Comparison of ENCODE assay signal across 21 mouse cellular contexts in the genomic region with DNA sequence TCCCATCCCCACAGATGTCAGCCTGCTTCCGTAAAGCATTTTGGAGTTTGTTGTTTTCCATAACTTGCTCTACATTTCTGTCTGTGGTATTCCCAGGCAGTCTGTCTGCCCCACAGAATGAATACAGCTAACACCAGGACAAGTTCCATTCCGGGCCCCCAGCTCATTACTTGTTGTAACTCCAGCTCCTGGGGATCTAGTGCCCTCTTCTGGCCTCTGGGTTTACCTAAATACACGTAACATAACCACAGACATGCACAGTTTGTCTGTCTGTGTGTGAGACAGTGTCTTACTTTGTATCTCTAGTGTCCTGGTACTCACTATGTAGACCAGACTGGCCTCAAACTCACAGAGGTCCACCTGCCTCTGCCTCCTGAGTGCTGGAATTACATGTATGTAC. TPM values are rescaled to one million over a fixed set of nuclear protein-coding genes. Genes with fewer than 3 reads are reported as not detected.
DNase-seq lines count a peak whose midpoint lies in the region; ATAC-seq and TF ChIP-seq lines count a peak whose summit lies in the region.
"Had no signal": no experiment of that assay in that cellular context is flagged by ENCODE, and none has a peak within 500 bp of the region (broad histone marks: within the 10 kb centered on the region; RNA-seq: fewer than 3 reads in every experiment).

No protein-coding gene starts in this region.

- no peaks in the 10 kb centered on the region for H3K4me1 ChIP-seq in liver, postnatal 0 days (ENCODE audit: insufficient read depth)
- H3K4me1 ChIP-seq in liver, embryonic 12.5 days: no peaks in the 10 kb centered on the region
- no peaks in the 10 kb centered on the region for H3K4me1 ChIP-seq in heart, embryonic 11.5 days (ENCODE audit: control insufficient read depth, insufficient read depth, low read length)
- H3K4me1 ChIP-seq: heart, embryonic 13.5 days; limb, embryonic 15.5 days; neural tube, embryonic 13.5 days had no signal

- H3K9ac ChIP-seq in liver, postnatal 0 days (replicated peaks): no peak overlapping the region
- no peak overlapping the region for H3K9ac ChIP-seq in liver, embryonic 12.5 days
- no peak overlapping the region for H3K9ac ChIP-seq in heart, embryonic 11.5 days (ENCODE audit: low read depth, low read length)
- H3K9ac ChIP-seq: heart, embryonic 13.5 days; limb, embryonic 15.5 days; neural tube, embryonic 13.5 days had no signal

- DNase-seq in embryo, embryonic 10 days (ENCODE audit: low spot score): peak; percentile 23
- DNase-seq in embryo, embryonic 11 days: no peak
- DNase-seq in liver, postnatal 0 days: no peak
- peak; percentile 63 for DNase-seq in ES-CJ7 (ENCODE audit: low read depth, low spot score)
- DNase-seq in c-Kit-positive CD71-positive TER-119-negative erythroid progenitor cells, embryonic 14.5 days (ENCODE audit: low read depth): peak; percentile 10
- DNase-seq in adrenal gland, adult 2 months: no peak
- DNase-seq: B cell, adult 2 months; cerebellum, postnatal 14 days; gastrocnemius, postnatal 36 days; heart, postnatal 36 days; right cerebral cortex, postnatal 14 days; thymus, postnatal 36 days had no signal

- no peaks in the 10 kb centered on the region for H3K9me3 ChIP-seq in liver, postnatal 0 days (ENCODE audit: low read length)
- H3K9me3 ChIP-seq in liver, embryonic 12.5 days (replicated peaks): no peaks in the 10 kb centered on the region
- H3K9me3 ChIP-seq in heart, embryonic 11.5 days (replicated peaks; ENCODE audit: control insufficient read depth, low read length): no peaks in the 10 kb centered on the region
- H3K9me3 ChIP-seq: heart, embryonic 13.5 days; limb, embryonic 15.5 days; neural tube, embryonic 13.5 days had no signal

- no peak for ATAC-seq in liver, postnatal 0 days
- no peak for ATAC-seq in liver, embryonic 12.5 days
- ATAC-seq in heart, embryonic 11.5 days (replicated peaks; ENCODE audit: insufficient number of reproducible peaks, low FRiP score, low TSS enrichment): no peak
- ATAC-seq: forebrain, embryonic 14.5 days; hindbrain, embryonic 16.5 days; lung, postnatal 0 days had no signal

- 89% methylated on average over 3 of the region's 3 CpGs for WGBS in liver, postnatal 0 days (ENCODE audit: insufficient replicate concordance)
- 90% methylated on average over 3 of the region's 3 CpGs for WGBS in liver, embryonic 12.5 days (ENCODE audit: insufficient replicate concordance)
- WGBS in heart, embryonic 11.5 days (ENCODE audit: insufficient replicate concordance): 83% methylated on average over 3 of the region's 3 CpGs

- TF ChIP-seq EP300 in liver, postnatal 0 days (IDR thresholded peaks at IDR 0.05; ENCODE audit: low read depth): no peak

- peaks cover 43% of the 10 kb centered on the region for H3K36me3 ChIP-seq in liver, postnatal 0 days (replicated peaks; ENCODE audit: insufficient read depth, low read length)
- peaks cover 92% of the 10 kb centered on the region for H3K36me3 ChIP-seq in liver, embryonic 12.5 days
- peaks cover 5% of the 10 kb centered on the region; the same call in 1 of the 2 replicates for H3K36me3 ChIP-seq in heart, embryonic 11.5 days (ENCODE audit: control insufficient read depth, insufficient read depth, low read length)

- H3K4me2 ChIP-seq in liver, postnatal 0 days (ENCODE audit: low read depth, low read length): no peak overlapping the region
- H3K4me2 ChIP-seq in liver, embryonic 12.5 days: no peak overlapping the region
- no peak overlapping the region for H3K4me2 ChIP-seq in heart, embryonic 11.5 days
- H3K4me2 ChIP-seq: heart, embryonic 13.5 days; limb, embryonic 15.5 days; neural tube, embryonic 13.5 days had no signal

- TF ChIP-seq CTCF in liver, postnatal 0 days (IDR thresholded peaks at IDR 0.05; ENCODE audit: low read depth): peak; percentile 30

- H3K27me3 ChIP-seq in liver, postnatal 0 days (ENCODE audit: insufficient read depth, low read length): no peaks in the 10 kb centered on the region
- no peaks in the 10 kb centered on the region for H3K27me3 ChIP-seq in liver, embryonic 12.5 days (replicated peaks)
- H3K27me3 ChIP-seq in heart, embryonic 11.5 days (ENCODE audit: control insufficient read depth, insufficient read depth, low read length): no peaks in the 10 kb centered on the region
- H3K27me3 ChIP-seq: heart, embryonic 13.5 days; limb, embryonic 15.5 days; neural tube, embryonic 13.5 days had no signal

- H3K4me3 ChIP-seq in liver, postnatal 0 days (ENCODE audit: low read depth, low read length): no peak overlapping the region
- no peak overlapping the region for H3K4me3 ChIP-seq in liver, embryonic 12.5 days
- no peak overlapping the region for H3K4me3 ChIP-seq in heart, embryonic 11.5 days (ENCODE audit: low read depth, low read length)
- H3K4me3 ChIP-seq: erythroblast, embryonic 14.5 days; heart, embryonic 13.5 days; limb, embryonic 15.5 days; neural tube, embryonic 13.5 days had no signal

- H3K27ac ChIP-seq in liver, postnatal 0 days (ENCODE audit: low read depth): no peak overlapping the region
- no peak overlapping the region for H3K27ac ChIP-seq in liver, embryonic 12.5 days
- H3K27ac ChIP-seq in heart, embryonic 11.5 days (ENCODE audit: low read depth, low read length): no peak overlapping the region
- H3K27ac ChIP-seq: heart, embryonic 13.5 days; limb, embryonic 15.5 days; neural tube, embryonic 13.5 days had no signal

RNA-seq across cellular contexts. Expression of gene Synrg, which starts 37.0 kb away (rescaled TPM):
- polyA plus RNA-seq in liver, postnatal 0 days (2015; fragmentation: Nextera tagmentation; extraction: Ambion mirVana): 2.9 and 3.5 TPM in 2 replicates
- polyA plus RNA-seq in liver, embryonic 12.5 days (2016; fragmentation: Nextera tagmentation; extraction: Ambion mirVana): 10.2 and 11.2 TPM in 2 replicates
- 10 to 100 TPM; 47.1 to 58.6 TPM for total RNA-seq in adrenal gland, adult 2 months (2021)
- 26.3 and 37.4 TPM in 2 replicates for polyA plus RNA-seq in adrenal gland, adult 2 months (2012; rRNA removed)
- polyA plus RNA-seq in heart, embryonic 11.5 days (2014; fragmentation: Nextera tagmentation; extraction: Ambion mirVana): 7.1 and 8.2 TPM in 2 replicates

RNA-seq across cellular contexts. Expression of gene Ddx52, which starts 59.4 kb away (rescaled TPM):
- polyA plus RNA-seq in liver, postnatal 0 days (2015; fragmentation: Nextera tagmentation; extraction: Ambion mirVana): 11.3 and 12.5 TPM in 2 replicates
- polyA plus RNA-seq in liver, embryonic 12.5 days (2016; fragmentation: Nextera tagmentation; extraction: Ambion mirVana): 24.3 and 27.4 TPM in 2 replicates
- total RNA-seq in adrenal gland, adult 2 months (2021): 10 to 100 TPM; 19.6 to 19.9 TPM
- polyA plus RNA-seq in adrenal gland, adult 2 months (2012; rRNA removed): 0.92 and 0.96 TPM in 2 replicates
- 26.2 and 27.4 TPM in 2 replicates for polyA plus RNA-seq in heart, embryonic 11.5 days (2014; fragmentation: Nextera tagmentation; extraction: Ambion mirVana)

Comparison
In these comparisons a context has a peak if more than half of its experiments do, and no peak if none do; other contexts are left out.
1. DNase-seq: peak in embryo, embryonic 10 days (single experiment), ES-CJ7 (single experiment) and c-Kit-positive CD71-positive TER-119-negative erythroid progenitor cells, embryonic 14.5 days (single experiment); none in embryo, embryonic 11 days (single experiment), liver, postnatal 0 days (single experiment) and adrenal gland, adult 2 months (single experiment).